16 mouse cellular contexts compared by ENCODE assay signal in the genomic region with DNA sequence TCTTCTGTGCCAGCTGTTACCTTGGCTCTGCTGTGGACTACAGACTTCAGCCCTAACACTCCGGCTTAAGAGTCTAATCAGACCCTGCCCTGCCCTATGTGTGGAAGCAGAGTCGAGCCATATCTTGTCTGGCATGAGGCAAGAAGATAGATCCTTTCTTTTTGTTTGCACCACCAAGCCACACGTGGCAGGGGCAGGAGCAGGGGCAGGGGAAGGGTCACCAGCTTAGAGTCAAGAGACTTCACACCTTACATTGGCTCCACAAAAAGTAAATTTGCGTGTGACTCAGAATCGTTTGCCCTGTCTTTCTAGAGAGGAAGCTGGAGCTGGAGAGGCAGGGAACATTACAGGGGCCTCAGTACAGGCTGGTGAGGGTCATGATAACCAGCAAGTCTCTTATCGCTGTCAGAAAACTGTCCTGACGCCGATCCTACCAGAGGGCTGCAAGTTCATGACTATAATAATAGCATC. TPM values are rescaled to one million over a fixed set of nuclear protein-coding genes. Genes with fewer than 3 reads are reported as not detected.
DNase-seq lines count a peak whose midpoint lies in the region; ATAC-seq lines count a peak whose summit lies in the region.
"Had no signal": no experiment of that assay in that cellular context is flagged by ENCODE, and none has a peak within 500 bp of the region (broad histone marks: within the 10 kb centered on the region; RNA-seq: fewer than 3 reads in every experiment).

No protein-coding gene starts in this region.

- H3K9ac ChIP-seq in kidney, embryonic 15.5 days: no peak overlapping the region
- H3K9ac ChIP-seq: embryonic facial prominence, embryonic 15.5 days had no signal

- DNase-seq in kidney, postnatal 10 days: no peak
- peak; percentile 76 for DNase-seq in c-Kit-positive CD71-positive TER-119-positive erythroid progenitor cells, embryonic 14.5 days (ENCODE audit: low spot score)
- peak; percentile 84 for DNase-seq in liver
- no peak for DNase-seq in thymus, postnatal 14 days
- no peak for DNase-seq in adrenal gland, adult (ENCODE audit: inconsistent age in 2 of 2, low spot score in 1 of 2)
- DNase-seq: cerebellum, postnatal 36 days; kidney, postnatal 4 days; lung, adult 2 months; thymus, adult 2 months had no signal

- H3K36me3 ChIP-seq in kidney, embryonic 15.5 days: no peaks in the 10 kb centered on the region
- H3K36me3 ChIP-seq: embryonic facial prominence, embryonic 15.5 days had no signal

- H3K4me1 ChIP-seq in kidney, embryonic 15.5 days: peaks cover 5% of the 10 kb centered on the region; the same call in 1 of the 2 replicates
- H3K4me1 ChIP-seq: embryonic facial prominence, embryonic 15.5 days had no signal

- ATAC-seq in kidney, embryonic 15.5 days (replicated peaks; ENCODE audit: low FRiP score): peak; percentile 73; the same call in 1 of the 2 replicates
- ATAC-seq in megakaryocyte-erythroid progenitor cell, adult 5-6 weeks (replicated peaks; ENCODE audit: low FRiP score, low TSS enrichment, poor library complexity, severe bottlenecking): peak; percentile 78
- ATAC-seq: inflammation-experienced regulatory T-cells, adult 6 months had no signal

- no peaks in the 10 kb centered on the region for H3K9me3 ChIP-seq in kidney, embryonic 15.5 days (replicated peaks)
- H3K9me3 ChIP-seq: embryonic facial prominence, embryonic 15.5 days had no signal

- no peak overlapping the region for H3K4me2 ChIP-seq in kidney, embryonic 15.5 days
- H3K4me2 ChIP-seq: embryonic facial prominence, embryonic 15.5 days; midbrain, embryonic 11.5 days had no signal

- H3K4me3 ChIP-seq in kidney, embryonic 15.5 days (replicated peaks): no peak overlapping the region
- H3K4me3 ChIP-seq: embryonic facial prominence, embryonic 15.5 days had no signal

- 79% methylated on average over 8 of the region's 8 CpGs for WGBS in kidney, embryonic 15.5 days

- no peak overlapping the region for H3K27ac ChIP-seq in kidney, embryonic 15.5 days
- H3K27ac ChIP-seq: embryonic facial prominence, embryonic 15.5 days had no signal

- H3K27me3 ChIP-seq in kidney, embryonic 15.5 days: no peaks in the 10 kb centered on the region
- H3K27me3 ChIP-seq: embryonic facial prominence, embryonic 15.5 days had no signal

RNA-seq across cellular contexts. Expression of a gene that starts 14.9 kb away (rescaled TPM):
- 0.10 and 0.38 TPM in 2 replicates for polyA plus RNA-seq in kidney, embryonic 15.5 days (2015; fragmentation: Nextera tagmentation; extraction: Ambion mirVana)
- 0.96 and 1.1 TPM in 2 replicates for total RNA-seq in megakaryocyte-erythroid progenitor cell, adult 5-6 weeks (2014; fragmentation: Nextera tagmentation)
- 1.7 TPM in 1 of 2 replicates, not detected in the other for total RNA-seq in megakaryocyte-erythroid progenitor cell, adult 5-6 weeks (2017)
- total RNA-seq: adrenal gland, adult 18-20 months; hematopoietic stem cell, adult 5-6 weeks had no signal
- polyA plus RNA-seq: inflammation-experienced regulatory T-cells, adult 6 months; lung, adult 2 months had no signal

Comparison
In these comparisons a context has a peak if more than half of its experiments do, and no peak if none do; other contexts are left out.
1. DNase-seq: peak in c-Kit-positive CD71-positive TER-119-positive erythroid progenitor cells, embryonic 14.5 days (single experiment) and liver (single experiment); none in kidney, postnatal 10 days (single experiment), thymus, postnatal 14 days (single experiment) and adrenal gland, adult (0 of 2).